Mouse (Mus musculus) erythroblast, embryonic 14.5 days (primary cell): Measurements from ENCODE around the gene Fam129b. TPM values are rescaled to one million over a fixed set of nuclear protein-coding genes. Genes with fewer than 3 reads are reported as not detected.
A peak's percentile ranks its signal among the peaks of the same experiment; 100 is the strongest.

Source experiments
- H3K27me3 ChIP-seq: 2 replicates; pipeline ENCODE4 v1.6.1; 2012; ENCODE audit warnings: inconsistent platforms; ENCODE audit not compliant: control insufficient read depth
- H3K36me3 ChIP-seq: 2 replicates; pipeline ENCODE4 v1.6.1; 2012; ENCODE audit warnings: mild to moderate bottlenecking, inconsistent platforms; ENCODE audit not compliant: control insufficient read depth
- H3K4me1 ChIP-seq: 2 replicates; pipeline ENCODE4 v1.6.1; 2012; ENCODE audit warnings: inconsistent platforms; ENCODE audit not compliant: control insufficient read depth
- H3K4me3 ChIP-seq: replicated peaks from 2 replicates; pipeline ENCODE3; 2012; ENCODE audit warnings: moderate library complexity, mild to moderate bottlenecking, inconsistent platforms
- H3K9me3 ChIP-seq: 2 replicates; pipeline ENCODE4 v1.6.1; 2012; ENCODE audit warnings: low read length, inconsistent platforms, mixed read lengths; ENCODE audit not compliant: control insufficient read depth
- GATA1 ChIP-seq: IDR thresholded peaks from 2 replicates; pipeline ENCODE4 v1.6.1; 2012; ENCODE audit warnings: low read length, inconsistent platforms, mixed read lengths
- TAL1 ChIP-seq: IDR thresholded peaks from 3 replicates; pipeline ENCODE4 v1.6.1; 2012; ENCODE audit warnings: low read length, inconsistent platforms, mixed read lengths
- polyA plus RNA-seq: library from polyadenylated mRNA; stranded (reverse); fragments of >175 nt; gene quantifications from 2 replicates; pipeline ENCODE4 v1.2.3, GENCODE M21; 2012

Gene Fam129b
- polyA plus RNA-seq, 1 experiment: 0.13 TPM

DNA sequence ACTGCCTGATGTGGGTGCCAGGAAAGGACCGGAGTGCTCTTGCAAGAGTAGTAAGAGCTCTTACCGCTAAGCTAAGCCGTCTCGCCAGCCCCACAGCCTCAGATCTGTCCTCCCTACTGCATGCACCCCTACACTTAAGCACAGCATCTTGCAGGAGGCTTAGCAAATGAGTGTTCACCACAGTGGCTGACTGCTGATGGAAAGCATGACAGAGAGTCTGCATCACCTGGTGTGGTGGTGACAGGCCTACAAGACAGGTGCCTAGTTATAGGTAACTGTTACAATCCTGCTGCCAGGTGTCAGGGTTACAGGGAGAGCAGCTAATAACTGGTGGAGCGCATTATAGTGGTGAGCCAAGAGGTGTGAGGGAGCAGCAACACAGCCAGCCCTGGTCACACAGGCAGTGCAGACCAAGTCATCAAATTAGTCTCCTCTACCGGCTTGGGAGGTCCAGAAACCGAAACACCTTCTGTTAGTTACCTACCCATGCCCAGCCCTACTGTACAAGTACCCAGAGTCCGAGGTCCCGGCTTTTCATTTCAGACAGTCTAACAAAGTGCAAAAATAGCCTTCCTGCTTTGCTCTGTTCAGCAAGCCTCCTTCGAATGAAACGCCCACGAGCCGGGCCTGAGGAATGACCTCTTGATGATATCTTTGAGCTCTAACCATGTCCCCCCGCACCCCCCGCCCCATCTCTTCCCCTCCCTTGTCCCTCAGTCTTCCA is 801 bp upstream of the Fam129b start:
- TF ChIP-seq TAL1 (no peak), GATA1 (no peak)
- Histone ChIP-seq H3K36me3 (no peaks in the 10 kb centered on the region), H3K4me1 (peaks cover 37% of the 10 kb centered on the region), H3K4me3 (peak overlapping the region; percentile 69), H3K27me3 (peaks cover 32% of the 10 kb centered on the region), H3K9me3 (no peaks in the 10 kb centered on the region)

DNA sequence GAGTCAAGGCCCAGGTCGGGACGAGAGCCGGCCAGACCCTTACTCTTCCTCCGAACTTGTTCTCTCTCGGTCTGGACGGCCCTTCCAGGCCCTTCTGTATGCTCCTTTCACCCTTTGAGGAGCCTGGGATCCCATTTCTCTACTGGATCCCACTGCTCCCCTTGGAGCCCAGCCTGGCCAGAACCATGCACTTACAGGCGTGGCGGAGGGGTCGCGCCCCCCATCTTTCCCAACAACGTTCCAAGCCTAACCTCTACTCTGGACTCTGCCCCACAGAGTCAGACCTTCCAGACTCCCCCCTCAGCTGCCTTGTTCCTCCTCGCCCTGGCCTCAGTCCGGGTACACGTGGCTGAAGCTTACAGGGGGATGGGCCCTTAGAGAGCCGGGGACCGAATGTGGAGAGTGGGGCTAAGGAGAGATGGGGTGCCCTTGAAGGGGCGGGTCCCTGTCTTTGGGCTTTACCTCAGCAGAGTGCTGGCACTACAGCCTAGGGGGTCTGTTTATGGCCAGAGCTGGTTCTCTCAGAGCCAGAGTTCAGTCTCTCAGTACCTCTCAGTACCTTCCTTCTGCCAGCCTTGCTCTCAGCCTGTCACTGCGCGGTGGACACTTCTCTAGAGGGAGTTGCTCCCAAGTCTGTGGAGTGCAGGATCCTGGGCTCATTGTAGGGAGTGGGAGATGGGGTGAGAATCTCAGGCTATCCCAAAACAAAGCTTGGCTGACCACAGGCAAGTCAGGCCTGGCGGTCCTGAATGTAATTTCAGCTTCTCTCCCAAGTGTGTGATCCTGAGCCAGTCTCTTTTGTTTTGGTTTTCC is 782 bp downstream of the Fam129b start:
- peak overlapping the region; percentile 69 for H3K4me3 ChIP-seq
- TF ChIP-seq GATA1: no peak
- TF ChIP-seq TAL1: no peak
- peaks cover 32% of the 10 kb centered on the region for H3K27me3 ChIP-seq
- H3K4me1 ChIP-seq: peaks cover 28% of the 10 kb centered on the region
- H3K9me3 ChIP-seq: no peaks in the 10 kb centered on the region
- no peaks in the 10 kb centered on the region for H3K36me3 ChIP-seq

DNA sequence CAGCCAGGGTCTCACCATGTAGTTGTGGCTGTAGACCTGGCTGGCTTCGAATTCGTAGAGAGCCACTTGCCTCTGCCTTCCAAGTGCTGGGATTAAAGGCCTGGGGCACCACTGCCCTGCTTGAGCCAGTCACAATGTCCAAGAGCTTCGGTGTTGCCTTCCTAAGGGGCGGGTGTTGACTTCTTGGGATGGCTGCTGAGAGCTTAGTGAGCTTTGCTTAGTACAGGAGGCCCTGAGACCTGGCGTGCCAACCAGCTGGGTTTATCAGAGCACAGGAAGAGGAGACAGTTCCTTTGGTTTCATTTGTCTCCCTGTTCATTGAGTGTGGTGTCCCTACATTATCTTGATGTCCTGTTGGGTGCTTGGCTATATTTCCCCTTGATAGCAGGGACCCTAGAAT is 1.4 kb downstream of the Fam129b start:
- Histone ChIP-seq H3K36me3 (no peaks in the 10 kb centered on the region), H3K27me3 (peaks cover 32% of the 10 kb centered on the region), H3K4me1 (peaks cover 29% of the 10 kb centered on the region), H3K9me3 (no peaks in the 10 kb centered on the region), H3K4me3 (peak overlapping the region; percentile 5)
- TF ChIP-seq TAL1 (no peak), GATA1 (no peak)

DNA sequence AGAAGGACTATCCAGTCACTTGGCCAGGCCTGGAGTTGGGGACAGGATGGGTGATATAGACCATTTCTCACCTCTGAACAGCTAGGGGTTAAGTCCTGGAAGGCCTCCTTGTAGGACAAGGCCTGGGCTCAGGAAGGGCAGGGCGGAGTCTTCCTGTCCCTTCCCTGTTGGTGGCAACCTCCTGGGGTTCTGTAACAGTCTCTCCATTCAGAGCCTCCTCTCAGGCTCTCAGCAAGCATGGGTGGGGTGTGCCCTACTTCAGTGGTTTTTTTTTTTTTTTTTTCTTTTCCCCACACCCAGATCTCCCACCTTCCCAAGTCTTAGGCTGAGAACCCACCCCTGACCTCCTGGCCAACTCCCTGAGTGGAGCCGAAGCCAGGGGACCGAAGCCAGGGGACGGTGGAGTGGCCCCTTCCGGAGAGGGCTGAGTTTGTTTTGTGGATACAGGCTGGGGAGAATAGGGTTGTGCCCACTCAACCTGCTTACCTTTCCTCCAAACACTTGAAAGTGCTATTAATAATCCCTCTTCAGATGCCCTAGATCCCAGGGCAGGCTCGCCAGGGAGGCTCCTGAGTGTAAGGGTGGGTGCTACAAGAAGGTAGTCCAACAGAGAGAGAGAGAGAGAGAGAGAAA is 2.0 kb downstream of the Fam129b start:
- Histone ChIP-seq H3K9me3 (no peaks in the 10 kb centered on the region), H3K27me3 (peaks cover 32% of the 10 kb centered on the region), H3K4me3 (no peak overlapping the region), H3K36me3 (no peaks in the 10 kb centered on the region), H3K4me1 (peaks cover 30% of the 10 kb centered on the region)
- TF ChIP-seq GATA1 (no peak), TAL1 (no peak)

DNA sequence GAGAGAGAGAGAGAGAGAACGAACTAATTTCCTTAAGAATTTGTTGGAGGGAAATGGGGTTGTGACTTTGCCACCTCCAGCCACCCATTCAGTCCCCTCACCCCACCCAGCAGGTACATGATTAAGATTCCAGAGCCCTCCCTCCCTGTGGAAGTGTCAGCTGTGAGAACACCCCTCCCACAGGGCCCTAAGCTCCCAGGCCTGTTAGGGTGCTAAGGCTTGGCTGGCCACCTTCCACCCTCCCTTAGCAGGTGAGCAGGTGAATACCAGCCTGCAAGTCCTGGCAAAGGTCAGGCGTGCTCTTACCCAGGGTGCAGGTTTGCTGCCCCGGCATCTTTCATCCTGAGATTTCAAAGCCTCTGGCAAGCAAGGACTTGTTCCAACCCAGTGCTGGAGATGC is 2.5 kb downstream of the Fam129b start:
- Histone ChIP-seq H3K27me3 (peaks cover 32% of the 10 kb centered on the region), H3K4me3 (no peak overlapping the region), H3K36me3 (no peaks in the 10 kb centered on the region), H3K4me1 (peaks cover 30% of the 10 kb centered on the region), H3K9me3 (no peaks in the 10 kb centered on the region)
- TF ChIP-seq GATA1: no peak
- TF ChIP-seq TAL1: no peak

DNA sequence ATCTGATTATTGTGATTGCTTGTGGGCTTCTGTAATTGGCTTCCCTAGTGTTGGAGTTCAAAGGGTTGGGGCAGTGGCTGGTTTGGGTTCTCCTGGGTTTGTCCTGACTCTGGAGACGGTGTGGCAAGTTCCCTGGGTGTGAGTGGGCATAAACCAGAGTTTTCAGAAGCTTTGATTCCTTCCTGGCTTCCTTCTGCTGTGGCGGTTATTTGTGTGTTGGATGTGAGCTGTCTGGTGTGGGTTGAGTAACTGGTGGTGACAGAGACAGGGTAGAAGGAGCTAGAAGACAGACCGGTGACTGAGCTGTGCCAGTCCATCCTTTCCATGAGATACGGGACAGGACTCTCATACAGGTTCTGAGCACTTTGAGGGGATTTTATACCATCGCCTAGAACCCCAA is 3.7 kb downstream of the Fam129b start:
- Histone ChIP-seq H3K9me3 (no peaks in the 10 kb centered on the region), H3K4me3 (no peak overlapping the region), H3K4me1 (peaks cover 30% of the 10 kb centered on the region), H3K36me3 (no peaks in the 10 kb centered on the region), H3K27me3 (peaks cover 30% of the 10 kb centered on the region)
- TF ChIP-seq GATA1 (no peak), TAL1 (no peak)

DNA sequence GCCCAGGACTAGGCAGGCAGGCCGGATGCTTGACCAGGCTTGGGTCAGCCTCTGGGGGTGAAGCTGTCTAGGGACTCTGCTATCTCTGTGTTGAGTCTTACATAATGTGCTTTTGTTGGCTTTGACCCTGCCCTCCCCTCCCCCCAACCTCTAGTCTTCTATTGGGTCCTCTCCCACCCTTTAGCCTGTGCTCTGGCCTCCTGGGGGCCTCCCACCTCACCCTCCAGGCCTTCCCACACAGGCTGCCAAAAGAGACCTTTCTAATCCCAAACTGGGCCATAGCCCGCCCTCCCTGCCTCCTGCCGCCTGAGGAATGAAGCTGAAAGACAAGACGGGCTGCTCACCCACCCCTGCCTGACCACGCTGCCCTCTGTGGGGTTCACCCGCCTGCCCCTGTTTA is 5.1 kb downstream of the Fam129b start:
- no peaks in the 10 kb centered on the region for H3K9me3 ChIP-seq
- H3K36me3 ChIP-seq: no peaks in the 10 kb centered on the region
- TF ChIP-seq TAL1: no peak
- TF ChIP-seq GATA1: no peak
- H3K4me1 ChIP-seq: peaks cover 18% of the 10 kb centered on the region
- no peak overlapping the region for H3K4me3 ChIP-seq
- peaks cover 17% of the 10 kb centered on the region for H3K27me3 ChIP-seq

DNA sequence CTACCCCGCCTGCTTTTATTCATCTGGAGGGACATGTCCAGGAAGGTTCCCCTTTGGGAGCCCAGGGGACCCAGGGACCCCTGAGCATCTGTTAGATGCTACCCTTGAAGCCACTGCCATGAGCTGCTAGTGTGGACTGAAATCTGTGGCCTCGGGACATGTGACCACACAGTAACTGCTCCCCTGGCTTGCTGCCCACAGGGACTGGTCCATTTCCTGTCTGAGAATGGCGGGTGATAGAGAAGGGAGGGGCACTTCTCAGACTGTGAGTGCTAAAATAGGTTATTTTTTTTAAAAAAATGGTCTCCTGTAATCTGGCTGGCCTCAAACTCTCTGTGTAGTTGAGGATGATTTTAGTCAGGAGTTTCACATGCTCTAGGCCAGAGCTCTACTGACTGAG is 5.8 kb downstream of the Fam129b start:
- peaks cover 10% of the 10 kb centered on the region for H3K27me3 ChIP-seq
- H3K36me3 ChIP-seq: no peaks in the 10 kb centered on the region
- no peaks in the 10 kb centered on the region for H3K9me3 ChIP-seq
- no peak for TF ChIP-seq GATA1
- TF ChIP-seq TAL1: no peak
- peaks cover 11% of the 10 kb centered on the region for H3K4me1 ChIP-seq
- no peak overlapping the region for H3K4me3 ChIP-seq
